Mouse (Mus musculus) mesoderm, embryonic 11.5 days (tissue): ENCODE measurements around the gene 5730455P16Rik.
"Not testable (repeated sequence)": the region's sequence is repeated elsewhere in the genome, so short reads cannot be mapped to it uniquely, and the experiment has no call there.

ENCODE experiments used
- DNase-seq: peaks from one replicate; pipeline ENCODE4 v3.0.0-alpha.2; 2012; ENCODE audit warnings: low read depth, low spot score

Gene 5730455P16Rik

DNA sequence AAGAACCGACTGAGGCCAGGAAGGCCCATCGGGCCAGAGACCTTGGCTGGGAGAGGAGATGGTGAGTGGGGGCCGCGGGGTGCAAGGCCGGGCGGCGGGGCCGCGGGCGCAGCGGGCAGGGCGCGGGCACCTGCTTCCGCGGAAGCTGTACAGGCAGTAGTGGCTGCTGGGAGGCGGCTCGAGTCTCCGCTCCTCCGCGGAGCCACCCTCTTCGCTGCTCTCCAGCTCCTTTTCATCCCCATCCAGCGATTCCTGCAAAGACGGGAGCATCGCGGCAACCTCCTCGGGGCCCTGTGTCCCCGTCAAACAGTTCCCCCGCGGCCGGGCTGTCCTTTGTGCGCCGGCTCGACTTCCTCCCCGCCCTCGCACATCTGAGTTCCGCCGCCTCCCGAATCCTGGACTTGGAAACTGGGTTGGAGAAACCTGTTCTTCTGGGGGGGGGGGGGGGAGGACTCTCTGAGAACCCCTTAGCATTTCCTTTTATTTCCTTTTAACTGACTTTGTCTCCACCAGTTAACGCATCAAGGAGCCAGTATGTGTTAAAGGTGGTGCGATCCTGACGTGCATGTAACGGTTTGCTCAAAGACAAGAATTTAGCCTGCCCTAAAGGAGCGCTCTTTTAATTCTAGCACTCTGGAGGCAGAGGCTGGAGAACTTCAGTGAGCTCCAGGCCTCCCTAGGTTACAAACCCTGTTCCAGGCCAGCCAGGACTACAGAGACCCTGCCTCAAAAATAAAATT lies at the start of gene 5730455P16Rik:
TSS of gene 5730455P16Rik (minus strand) at position 323 of the 740 bp plus-strand sequence.
- peak; percentile 85 for DNase-seq

DNA sequence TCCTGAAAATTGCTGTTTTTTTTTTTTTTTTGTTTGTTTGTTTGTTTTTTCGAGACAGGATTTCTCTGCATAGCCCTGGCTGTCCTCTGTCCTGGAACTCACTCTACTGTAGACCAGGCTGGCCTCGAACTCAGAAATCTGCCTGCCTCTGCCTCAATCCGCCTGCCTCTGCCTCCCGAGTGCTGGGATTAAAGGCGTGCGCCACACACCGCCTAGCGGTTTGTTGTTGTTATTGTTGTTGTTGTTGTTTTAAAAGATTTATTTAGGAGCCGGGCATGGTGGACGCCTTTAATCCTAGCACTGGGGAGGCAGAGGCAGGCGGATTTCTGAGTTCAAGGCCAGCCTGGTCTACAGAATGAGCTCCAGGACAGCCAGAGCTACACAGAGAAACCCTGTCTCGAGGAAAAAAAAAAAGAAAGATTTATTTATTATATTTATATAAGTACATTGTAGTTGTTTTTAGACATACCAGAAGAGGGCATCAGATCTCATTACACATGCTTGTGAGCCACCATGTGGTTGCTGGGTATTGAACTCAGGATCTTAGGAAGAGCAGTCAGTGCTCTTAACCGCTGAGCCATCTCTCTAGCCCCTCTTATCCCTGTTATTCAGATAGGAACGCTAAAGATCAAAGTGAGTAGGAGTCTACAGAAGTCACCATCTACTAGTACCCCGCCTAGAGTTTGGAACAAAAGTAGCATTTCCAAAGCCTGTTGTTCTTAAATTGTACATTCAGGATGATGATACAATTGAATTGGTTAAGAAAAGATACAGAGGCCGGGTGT lies 48.4 kb upstream of the 5730455P16Rik start:
- DNase-seq, result not testable (repeated sequence)

DNA sequence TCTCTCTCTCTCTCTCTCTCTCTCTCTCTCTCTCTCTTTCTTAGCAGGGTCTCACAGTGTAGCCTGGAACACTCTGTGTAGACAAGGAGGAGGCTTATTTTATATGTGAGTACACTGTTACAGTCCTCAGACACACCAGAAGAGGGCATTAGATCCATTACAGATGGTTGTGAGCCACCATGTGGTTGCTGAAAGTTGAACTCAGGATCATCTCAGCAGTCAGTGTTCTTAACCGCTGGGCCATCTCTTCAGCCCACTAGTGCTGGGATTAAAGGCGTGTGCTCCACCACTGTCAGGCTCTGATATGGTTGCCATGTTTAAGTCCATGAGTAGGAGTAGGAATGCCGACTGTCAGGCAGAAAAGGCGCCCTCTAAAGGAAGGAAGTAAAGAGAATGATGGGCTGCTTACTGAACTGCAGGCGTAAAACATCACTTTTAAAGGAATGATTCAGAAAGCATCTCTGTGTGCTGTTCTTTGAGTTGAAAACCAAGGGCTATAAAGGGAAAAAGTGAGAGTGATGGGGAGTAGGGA lies 47.5 kb upstream of the 5730455P16Rik start:
- no peak for DNase-seq

DNA sequence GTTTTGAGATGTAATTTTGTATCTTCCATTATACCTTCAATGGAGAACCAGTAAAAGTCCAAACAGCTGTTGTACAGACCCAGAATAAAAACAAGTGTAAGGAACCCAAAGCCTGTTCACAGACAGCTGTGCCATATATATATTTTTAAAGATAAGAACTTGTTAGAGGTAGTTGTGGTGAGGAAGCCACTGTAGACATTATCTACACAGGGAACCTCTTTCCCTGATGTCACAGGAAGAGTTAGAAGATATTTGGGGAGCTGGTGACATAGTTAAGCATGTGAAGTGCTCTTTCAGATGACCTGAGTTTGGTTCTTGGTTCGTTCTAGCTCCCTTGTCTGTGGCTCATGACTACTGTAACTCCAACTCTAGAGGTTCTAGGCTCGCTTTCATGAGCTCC lies 46.9 kb upstream of the 5730455P16Rik start:
- no peak for DNase-seq

DNA sequence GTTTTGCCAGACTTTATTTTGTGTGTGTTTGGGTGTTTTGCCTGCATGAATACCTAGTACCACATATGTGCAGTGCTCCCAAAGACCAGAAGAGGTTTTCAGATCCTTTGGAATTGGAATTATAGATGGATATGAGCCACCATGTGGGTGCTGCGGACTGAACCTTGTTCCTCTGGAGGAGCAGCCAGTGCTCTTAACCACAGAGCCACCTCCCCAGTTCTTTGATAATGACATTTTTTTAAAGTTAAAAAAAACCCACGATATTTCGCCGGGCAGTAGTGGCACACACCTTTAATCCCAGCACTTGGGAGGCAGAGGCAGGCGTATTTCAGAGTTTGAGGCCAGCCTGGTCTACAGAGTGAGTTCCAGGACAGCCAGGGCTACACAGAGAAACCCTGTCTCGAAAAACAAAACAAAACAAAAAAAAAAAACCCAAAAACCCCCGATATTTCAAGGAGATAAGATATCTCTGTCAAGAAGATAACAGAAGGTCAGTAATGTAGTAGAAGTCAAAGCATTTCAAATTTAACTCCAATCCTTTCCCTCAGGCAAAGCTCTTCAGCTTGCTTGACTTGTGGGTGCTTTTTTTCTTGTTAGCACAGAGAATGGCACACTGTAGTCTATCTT lies 43.7 kb upstream of the 5730455P16Rik start:
- no peak for DNase-seq

DNA sequence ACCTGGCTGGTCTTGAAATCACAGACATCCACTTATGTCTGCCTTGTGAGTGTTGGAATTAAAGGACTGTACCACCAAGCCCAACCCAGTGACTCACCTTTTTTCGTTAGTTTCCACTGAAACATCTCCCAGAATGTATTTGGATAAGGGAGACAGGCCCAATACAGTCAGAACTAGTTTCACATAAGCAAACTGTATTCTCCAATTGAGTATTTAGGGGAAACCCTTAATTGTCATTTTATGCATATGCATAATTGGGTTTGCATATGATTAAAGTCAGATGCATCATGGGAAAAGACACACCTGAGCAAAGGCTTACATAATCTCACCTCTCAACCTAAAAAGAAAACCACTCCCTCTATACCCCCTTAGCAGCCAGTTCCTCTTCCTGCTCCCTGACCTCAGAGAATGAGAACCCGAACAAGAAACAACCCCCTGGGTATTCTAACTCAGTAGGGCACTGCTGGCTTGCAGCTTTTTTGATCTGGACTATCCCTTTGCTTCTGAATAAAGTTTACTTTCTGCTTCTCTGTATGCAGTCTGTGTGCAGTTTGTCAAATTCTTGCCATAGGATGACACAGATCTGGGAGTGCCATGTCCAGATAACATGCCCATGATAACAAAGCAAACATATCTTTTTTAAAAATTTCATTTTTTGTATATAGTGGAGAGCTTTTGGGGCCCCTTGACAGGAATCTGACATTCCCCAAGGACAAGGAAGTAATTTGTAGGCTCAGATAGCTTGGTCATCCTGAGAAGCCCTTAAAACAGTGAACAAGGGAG lies 42.6 kb upstream of the 5730455P16Rik start:
- DNase-seq, result no peak

DNA sequence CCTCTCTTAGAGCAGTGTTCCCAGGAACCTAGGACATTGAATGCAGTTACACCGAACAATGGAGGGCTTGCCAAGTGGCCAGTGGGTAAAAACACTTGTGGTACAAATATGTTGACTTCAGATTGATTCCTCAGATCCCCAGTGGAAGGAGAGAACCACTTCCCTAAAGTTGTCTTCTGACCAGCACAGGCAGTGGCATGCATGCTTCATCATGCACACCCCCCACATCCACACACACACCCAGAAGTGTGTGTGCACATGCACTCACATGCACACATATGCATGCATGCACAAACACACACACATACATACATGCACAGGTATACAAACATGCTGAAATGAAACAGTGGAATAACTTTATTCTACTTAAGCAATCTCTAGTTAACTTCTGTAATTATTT lies 41.9 kb upstream of the 5730455P16Rik start:
- DNase-seq, result no peak

DNA sequence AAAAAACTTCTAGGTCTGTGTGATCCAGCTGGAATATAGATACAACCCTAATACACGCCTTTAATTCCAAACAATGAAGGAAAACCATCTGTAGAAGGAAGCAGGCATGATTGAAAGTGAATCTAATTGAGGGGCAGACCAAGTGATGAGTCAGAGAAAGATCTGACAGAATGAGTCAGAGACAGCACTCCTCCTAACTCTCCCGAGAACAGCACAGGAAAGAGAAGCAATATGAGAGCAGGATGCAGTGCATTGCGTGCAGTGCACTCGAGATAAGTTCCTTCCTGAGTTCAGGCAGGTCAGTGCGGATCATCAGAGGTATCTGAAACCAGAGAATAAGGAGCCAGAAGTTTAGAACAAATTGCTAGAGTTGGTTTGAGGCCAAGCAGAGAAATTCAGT lies 39.3 kb upstream of the 5730455P16Rik start:
- DNase-seq, result no peak

DNA sequence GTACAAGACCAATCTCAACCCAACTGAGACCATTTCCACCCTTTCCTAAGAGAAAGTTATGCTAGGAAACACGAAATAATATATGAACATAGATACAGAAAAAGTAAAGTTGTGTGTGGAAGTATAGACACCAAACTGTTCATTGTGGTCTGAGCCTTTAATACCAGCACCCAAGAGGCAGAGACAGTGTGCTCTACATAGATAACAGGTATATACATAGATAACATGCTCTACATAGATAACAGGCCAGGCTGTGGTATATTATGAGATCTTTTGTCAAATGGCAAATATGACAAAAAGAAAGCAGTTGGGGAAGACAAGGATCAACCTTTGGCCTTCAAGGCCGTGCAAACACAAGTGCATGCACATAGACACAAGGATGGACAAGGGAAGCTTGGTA lies 32.5 kb upstream of the 5730455P16Rik start:
- DNase-seq, result no peak

DNA sequence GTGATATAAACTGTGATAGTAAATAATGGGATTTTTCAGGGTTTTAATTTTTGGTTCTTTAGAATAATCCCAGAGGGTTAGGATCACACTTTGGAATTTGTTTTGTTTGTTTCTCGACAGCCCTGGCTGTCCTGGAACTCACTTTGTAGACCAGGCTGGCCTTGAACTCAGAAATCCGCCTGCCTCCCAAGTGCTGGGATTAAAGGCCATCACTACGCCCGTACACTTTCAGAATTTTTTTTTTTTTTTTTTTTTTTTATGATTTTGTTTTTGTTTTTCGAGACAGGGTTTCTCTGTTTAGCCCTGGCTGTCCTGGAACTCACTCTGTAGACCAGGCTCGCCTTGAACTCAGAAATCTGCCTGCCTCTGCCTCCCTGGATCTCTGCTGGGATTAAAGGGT lies 30.0 kb upstream of the 5730455P16Rik start:
- not testable (repeated sequence) for DNase-seq

DNA sequence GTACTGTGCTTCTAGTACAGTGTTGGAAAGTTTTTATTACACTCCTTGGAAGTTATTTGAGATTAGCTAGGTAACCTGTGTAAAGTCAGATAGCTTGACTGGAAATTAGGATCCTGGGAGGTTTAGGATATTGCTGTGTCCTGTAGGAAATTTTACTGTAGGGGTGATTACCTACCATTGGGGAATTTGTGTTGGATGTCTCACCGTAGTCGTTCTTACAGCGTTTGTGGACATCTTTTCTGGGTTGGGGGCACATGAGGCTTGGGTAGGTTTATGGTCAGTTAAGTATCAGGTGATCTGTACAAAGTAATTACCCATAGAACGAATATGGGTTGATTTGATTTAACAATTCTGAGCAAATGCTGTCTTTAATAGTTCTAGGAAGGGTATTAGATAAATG lies 18.8 kb upstream of the 5730455P16Rik start:
- no peak for DNase-seq

DNA sequence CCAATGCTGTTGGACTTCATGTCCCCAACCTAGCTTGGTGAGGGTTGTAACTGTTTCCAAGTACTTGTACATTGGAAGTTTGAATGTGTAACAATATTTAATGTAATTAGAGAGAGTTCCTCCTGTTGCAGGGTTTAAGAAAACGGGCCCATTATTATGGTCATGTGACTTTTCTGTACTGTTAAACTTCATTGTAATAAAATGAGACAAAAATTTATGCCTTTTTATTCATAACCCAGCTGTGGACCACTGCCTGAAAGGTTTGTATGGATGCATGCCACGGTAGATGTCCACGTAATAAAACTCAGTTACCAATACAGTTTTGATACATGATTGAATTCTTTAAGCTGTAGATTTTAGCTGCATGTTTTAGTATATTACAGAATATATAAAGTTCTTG lies 18.1 kb upstream of the 5730455P16Rik start:
- DNase-seq, result no peak

DNA sequence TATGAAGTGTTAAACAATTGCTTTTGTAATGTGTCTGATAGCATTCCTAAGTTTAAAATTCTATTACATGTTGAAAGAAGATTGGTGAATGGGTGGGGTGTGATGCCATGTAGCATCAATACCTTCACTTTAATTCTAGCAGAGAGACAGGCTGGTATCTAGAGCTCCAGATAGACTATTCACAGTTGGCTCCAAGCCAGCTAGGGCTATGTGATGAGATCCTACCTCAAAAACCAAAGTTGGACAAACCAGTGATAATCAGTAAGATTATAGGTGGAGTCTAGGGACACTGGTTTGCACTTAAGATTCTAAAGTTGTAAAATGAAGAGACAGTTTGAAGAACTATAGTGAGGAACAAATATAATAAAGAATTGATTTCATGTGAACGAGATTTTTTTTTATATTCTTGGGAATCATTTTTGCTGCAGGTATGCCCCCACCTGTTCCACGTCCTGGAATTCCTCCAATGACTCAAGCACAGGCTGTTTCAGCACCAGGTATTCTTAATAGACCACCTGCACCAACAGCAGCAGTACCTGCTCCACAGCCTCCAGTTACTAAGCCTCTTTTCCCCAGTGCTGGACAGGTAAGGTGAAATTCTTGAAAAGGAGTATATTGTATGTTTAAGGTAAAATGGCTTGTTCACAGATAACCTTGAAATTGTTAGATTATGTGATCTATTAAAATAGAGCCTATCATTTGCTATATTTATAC lies 13.7 kb upstream of the 5730455P16Rik start:
- no peak for DNase-seq

DNA sequence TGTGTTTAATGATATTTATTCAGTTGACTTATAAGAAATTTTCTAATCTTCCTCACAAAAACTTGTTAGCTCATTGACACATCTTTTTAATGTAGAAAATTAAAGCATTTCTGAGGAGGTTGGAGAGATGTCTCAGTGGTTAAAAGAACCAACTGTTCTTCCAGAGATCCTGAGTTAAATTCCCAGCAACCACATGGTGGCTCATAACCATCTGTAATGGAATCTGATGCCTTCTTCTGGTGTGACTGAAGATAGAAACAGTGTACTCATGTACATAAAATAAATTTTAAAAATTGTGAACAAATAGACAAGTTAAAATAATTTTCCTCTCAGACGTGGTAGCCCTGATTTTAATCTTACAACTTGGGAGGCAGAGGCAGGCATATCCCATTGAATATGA lies 12.1 kb upstream of the 5730455P16Rik start:
- no peak for DNase-seq

DNA sequence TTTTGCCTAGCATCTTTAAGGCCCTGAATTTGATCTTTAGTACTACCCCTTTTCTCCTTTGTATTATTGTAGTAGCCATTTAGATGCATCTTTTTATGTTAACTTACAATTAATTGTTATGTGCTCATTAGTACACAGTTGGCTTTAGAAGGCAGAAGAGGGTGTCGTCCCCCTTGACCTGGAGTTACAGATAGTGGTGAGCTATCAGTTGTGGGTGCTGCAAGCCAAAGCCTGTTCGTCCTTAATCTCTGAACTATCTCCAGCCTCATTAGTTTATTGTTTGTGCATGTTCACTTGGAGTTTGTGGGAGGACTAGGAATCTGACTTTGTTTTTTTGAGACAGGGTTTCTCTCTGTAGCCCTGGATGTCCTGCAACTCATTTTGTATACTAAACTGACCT lies 9.0 kb upstream of the 5730455P16Rik start:
- no peak for DNase-seq

DNA sequence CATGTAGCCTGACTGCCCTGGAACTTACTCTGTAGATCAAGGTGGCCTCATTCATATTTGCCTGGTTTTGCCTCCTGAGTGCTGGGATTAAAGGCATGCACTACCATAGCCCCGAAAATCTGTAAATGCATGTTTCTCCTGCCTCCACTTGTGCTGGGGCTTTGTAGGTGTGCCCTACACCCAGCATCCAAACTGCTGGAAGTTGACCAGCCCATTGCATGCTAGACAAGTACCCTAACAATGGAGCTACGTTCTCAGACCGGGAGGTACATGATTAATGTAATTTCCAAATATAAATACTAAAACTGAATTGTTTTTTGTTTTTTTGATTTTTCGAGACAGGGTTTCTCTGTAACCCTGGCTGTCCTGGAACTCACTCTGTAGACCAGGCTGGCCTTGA lies 7.2 kb upstream of the 5730455P16Rik start:
- DNase-seq, result no peak

DNA sequence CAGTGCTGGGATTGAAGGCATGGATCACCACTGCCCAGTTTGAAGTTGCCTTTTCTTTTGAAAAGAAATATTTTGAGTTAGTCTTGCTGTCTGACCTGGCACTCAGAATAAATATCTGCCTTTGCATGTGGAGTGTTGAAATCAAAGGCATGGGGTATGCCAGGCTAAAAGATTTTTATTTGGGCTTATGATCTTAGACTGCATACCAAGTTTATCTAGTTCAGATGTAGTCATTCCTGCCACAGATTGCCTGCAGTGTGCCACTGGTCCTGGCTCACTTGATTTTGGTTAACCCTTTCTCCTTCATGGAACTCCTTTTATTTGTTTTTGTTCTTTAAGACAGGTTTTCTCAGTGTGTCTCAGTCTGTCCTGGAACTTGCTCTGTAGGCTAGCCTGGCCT lies 6.6 kb upstream of the 5730455P16Rik start:
- no peak for DNase-seq

DNA sequence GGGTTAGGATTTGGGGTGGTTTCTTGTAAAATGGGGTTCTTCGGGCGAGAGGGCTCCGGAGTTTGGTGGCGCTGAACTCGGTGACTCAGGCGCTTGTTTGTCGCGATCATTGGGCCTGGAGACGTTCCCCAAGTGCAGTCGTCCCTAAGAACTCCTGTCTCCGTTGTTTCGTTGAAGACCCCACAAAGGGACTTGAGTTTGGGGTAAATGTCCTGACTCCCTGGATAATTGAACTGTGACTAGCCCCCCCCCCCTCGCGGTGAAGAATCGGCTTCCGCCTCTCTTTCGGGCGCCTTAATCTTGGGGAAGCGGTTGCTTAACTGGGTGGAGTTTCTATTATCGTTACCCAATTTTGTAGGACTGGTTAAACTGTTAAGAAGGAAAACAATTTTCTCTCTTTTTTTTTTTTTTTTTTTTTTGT lies 5.8 kb upstream of the 5730455P16Rik start:
- DNase-seq, result no peak

DNA sequence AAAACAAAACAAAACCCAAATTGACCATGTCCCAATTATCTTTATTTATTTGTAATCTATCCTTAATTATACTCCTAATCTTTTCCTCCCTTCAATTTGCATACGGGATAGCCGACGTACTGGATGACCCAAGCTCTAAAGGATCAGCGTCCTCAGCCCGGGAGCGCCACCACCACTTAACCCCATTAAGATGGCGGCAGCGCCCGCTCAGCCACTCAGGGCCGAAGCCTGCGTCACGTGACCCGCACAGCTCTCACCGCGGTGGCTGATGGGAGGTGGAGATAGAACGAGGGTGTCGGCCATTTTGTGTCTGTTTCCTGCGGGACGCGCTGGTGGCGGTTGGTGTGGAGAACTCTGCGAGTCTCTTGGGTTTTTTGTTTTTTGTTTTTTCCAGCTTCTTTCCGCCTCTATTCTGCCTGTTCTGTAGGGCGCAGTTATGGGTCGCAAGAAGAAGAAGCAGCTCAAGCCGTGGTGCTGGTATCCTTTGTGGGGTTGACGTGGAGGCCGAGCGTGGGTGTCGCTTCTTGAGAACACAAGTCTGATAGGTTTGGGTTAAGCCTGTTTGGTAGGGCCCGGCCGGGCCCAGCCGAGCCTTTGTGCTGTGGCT lies 5.3 kb upstream of the 5730455P16Rik start, which contains the start of gene Zfp207:
TSS of gene Zfp207 (plus strand) at position 261 of the 607 bp plus-strand sequence.
- DNase-seq, result peak; percentile 98

DNA sequence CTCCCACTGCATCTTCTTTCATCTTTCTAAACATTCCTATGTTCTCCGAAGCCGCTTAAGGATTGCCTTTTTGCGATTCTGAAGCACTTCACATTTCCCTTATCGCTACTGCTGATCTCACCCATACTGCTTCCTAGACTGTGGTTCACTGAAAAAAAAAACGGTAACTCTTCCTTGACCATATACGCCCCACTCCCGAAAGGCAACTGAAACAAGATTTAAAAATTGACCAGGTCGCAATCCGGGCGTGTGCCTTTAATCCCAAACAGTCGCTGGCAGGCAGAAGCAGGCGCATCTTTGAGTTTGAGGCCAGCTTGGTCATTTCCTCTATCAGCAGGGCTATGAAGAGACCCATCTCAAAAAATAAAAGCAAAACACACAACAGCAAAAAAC lies 4.8 kb upstream of the 5730455P16Rik start:
- DNase-seq, result no peak
